Mouse (Mus musculus) bone marrow macrophage, adult 2 months (primary cell): ENCODE measurements around the gene Chrd.

ENCODE experiments used
- CTCF ChIP-seq: IDR thresholded peaks from 2 replicates; pipeline ENCODE4 v1.5.1; 2012; ENCODE audit warnings: low read depth, mild to moderate bottlenecking, low read length, moderate library complexity
- POLR2A ChIP-seq: IDR thresholded peaks from 2 replicates; pipeline ENCODE4 v1.6.1; 2012; ENCODE audit warnings: mild to moderate bottlenecking, low read depth, low read length, borderline replicate concordance

DNA sequence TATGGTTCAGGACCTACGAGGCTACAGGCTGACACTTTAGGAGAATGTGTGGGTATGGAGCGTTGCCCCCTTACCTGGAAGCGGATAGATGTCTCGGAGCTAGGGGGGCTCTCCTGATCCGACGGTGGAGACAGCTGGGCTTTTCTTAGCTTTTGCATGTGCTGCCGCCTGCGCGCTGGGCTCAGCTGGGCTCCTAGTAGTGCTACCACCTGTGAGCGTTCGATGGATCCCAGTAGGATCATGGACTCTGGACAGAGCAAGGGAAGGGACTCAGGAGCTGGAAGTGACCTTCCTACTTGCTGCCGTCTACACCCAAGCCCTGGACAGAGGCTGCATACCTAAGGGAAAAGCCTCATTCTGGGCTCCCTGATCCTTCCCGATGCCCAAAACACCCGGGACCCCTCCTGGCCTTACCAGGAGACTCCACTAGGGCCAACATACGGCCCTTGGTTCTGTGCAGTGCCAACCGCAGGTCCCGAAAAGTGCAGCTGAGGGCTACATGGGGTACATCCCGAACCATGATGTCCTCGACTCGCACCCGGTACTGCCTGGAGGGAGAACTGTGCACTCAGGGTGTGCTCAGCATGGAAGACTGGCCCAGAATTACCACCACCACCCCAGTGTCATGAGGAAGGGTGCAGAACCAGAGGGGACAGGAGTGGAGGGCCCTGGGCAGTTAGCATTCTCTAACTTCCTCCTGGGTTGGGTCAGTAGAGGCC, 24.5 kb upstream of the Chrd start:
- no peak for TF ChIP-seq CTCF
- TF ChIP-seq POLR2A: no peak
